Mouse (Mus musculus): ENCODE measurements at regions not wholly inside any gene's neighbourhood (a gene's known extent, or its start where the extent isn't known, plus 50 kb on each side); places are given as distances from the start of the nearest gene placed in this dataset.

DNA sequence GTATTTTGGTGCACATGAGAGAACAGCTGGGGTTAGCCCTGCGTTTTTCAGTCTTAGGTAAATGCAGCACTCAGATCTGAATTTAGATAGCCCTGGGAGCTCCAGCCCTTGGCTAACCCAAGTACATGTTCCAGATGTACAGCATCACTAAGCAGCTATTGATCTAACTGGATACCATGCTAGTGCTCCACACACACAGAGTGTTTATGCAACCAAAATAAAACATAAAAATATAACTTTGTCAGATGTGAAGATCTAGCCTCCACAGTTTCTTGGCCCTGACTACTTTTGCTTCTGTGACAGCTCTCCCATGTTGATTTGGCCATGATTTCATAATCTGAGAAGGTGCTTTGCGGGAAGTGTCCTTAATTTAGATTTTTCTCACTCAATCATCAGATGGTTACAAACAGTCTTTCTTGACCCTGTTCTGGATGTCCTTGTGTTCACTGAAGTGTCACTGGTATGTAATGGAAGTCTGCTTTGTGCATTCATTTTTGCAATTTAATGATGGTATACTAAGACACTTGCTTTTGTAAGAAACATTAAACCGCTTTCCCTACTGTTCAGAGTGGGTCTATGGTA is 672.8 kb downstream of the Fat4 start:
- in situ Hi-C loops (cut with MboI, MseI) = no loop called here

DNA sequence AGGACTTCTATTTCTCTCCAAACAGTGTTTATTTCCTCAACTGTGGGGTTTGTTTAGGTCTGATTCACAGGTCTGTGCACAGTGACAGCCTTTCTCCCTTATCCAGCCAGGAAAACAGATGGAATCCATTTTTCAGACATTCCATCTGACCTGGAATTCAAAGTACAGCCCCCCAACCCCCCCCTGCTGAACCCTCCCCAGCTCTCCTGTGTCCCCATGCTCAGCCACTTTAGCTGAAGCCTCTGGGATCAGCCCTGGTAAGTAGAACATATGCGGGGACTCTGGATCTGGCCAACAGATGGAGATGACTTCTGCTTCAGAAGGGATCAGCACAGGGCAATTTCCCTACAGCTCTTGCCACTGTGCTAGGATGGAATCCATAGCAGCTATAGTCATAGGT is 674.2 kb downstream of the Fat4 start:
- in situ Hi-C loops (cut with MboI, MseI) = no loop called here

DNA sequence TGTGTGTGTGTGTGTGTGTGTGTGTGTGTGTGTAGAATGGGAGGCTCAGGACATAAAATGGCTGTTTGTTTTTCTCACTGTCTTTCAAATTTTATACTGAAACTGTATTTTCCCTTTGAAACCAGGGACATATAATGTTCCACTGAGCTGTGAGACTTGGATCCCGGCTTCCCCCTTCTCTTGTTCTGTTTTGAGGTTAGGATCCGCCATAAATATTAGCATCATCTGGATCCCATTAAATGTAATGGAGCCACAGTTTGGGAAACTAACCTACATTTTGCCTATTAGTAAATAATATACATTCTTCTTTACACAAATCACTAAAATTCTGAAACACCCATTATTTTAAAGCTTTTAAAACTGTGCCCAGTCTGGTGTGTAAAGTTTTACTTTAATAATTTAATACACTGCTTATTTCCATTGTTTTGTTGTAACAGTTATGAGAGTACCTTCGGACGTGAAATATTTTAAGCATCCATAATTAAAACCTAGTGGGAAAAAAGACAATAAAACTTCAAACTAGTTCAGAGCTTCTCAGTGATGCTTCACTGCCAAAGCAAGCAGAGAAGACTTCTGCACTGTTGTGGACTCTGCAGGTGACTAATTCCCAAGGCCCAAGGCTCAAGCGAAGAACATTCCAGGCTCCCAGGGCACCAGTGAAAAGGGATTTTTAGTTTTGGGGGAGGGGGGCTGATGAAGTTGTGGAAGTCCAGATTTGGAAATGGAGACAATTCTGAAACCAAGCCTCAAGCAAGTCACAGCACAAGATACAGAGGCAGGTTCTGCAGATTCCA is 684.9 kb downstream of the Fat4 start:
- in situ Hi-C loops (cut with MboI, MseI) = loop anchor here (5.0 kb wide), 2 partner anchors 41 to 44 kb away; no protein-coding TSS in a partner anchor

DNA sequence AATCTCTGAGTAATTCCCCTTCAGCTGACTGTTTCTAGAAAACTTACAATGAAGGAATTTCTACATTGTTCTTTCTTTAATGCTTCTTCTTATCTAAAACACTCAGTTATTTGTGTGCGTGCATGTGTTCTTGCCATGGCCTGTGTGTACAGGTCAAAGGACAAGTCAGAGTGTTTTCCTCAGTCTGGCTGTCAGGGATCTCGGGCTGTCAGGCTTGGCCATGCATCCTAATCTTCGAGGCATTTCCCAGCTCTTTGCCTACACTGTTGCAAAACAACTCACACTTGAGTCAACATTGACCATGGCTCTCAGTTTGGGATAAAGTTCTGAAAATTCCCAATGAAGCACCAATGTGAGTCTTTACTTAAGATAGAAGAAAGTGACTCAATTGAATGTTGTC is 688.5 kb downstream of the Fat4 start:
- in situ Hi-C loops (cut with MboI, MseI) = no loop called here

DNA sequence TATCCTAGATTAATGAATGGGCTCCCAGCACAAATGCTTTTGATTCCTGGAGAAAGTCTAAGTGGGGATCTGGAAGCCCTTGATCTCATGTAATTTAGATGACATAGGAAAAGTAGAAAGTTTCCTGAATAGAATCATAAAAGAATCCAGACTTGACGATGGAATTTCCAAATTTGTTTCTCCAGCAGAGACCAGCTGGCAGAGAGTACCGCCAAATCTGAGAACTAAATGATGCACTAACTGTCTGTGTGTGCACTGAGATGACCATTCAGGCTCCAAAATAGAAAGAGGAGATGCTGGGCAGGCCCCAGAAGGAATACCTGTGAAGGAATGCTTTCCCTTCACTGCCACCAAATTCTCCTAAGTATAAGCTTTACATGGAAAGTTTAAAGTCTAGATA is 704.6 kb downstream of the Fat4 start:
- in situ Hi-C loops (cut with MboI, MseI) = no loop called here

DNA sequence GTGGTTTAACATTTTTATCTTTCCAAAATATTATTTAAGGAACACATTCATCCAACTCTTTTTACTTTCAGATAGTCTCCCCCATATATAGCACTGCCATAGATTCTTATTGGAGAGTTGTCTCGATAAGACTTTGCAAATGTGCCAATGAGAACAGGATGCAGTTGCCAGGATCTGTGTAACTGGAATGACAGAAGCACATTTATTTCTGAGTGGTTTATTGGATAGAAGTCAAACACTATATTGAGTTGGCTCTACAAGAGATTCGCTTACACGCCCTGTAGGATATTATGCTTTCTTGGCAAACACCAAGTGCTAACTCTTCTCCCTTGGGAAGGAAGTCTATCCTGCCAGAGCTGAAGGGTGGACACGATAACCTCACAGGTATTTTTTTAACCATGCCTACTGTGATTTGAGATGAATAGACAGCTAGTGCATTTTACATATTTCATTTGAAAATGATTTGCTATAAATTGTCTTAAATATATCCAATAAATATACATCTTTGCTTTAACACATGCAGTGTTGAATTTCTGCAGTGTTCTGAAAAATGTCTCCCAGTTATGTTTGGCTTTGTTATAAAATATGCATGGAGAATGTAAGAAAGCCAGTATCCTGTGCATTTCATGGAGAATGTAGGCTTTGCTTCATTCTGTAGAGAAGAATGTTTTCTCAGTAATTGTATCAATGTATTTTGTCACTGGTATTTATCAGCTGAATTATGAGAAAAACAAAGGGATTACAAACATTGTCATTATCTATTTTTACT is 705.8 kb downstream of the Fat4 start:
- in situ Hi-C loops (cut with MboI, MseI) = no loop called here

DNA sequence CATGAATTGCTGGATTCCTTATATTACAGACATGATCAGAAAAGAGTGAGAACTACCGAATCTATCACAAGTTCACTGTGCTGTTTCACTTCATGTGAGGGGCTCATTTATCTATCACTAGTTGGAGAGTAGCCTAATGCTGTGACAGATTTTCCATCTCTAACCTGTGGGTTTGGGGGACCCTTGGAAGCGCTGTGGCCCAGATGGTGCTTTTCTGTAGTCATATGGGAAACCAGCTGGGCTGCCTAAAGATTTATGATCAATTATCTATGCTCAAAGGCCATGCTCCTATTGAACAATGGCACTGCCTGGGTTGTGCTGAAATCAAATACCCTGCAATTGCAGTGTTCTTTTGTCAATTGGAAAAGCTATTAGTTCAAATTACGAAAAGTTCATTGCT is 723.2 kb downstream of the Fat4 start:
- in situ Hi-C loops (cut with MboI, MseI) = loop anchor here in 1 of 2 experiments (5.0 kb wide), 1 partner anchor 38 kb away; no protein-coding TSS in a partner anchor

DNA sequence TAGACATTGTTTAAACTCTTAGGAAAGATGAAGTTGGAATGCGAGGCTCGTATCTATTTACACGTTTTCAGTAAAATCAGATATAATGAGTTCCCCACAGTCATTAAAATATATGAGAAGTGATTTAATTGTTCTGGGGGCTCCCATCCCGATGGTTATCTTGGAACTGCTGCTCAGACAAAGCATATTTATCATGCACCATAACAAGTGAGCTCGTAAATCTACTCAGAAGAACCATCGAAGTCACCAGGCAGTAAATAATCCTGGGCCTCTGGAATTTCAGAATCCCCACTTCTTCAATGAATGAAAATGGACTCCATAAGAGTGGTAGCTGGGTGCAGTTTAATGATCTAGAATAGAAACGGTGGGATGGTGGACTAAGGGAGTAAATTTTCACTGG is 725.7 kb downstream of the Fat4 start:
- in situ Hi-C loops (cut with MboI, MseI) = loop anchor here in 1 of 2 experiments (5.0 kb wide), 1 partner anchor 40 kb away; no protein-coding TSS in a partner anchor

DNA sequence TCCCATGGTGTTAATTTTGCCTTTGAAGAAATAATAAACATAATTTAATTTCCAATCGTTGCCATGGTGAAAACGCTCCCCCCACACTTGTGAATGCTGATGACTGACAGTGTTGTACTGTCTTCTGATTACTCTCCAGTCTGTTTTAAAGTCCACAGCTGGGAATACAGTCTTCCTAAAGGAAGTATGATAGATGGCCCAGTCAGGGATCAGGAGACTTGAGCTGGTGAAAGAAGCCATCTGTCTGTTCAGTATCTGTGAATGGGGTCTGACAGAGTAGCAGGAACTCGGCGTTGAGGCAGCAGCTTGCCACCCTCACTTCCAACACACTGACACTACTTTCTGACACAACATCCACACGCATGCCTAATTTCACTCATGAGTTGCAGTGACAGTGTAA is 751.2 kb downstream of the Fat4 start:
- in situ Hi-C loops (cut with MboI, MseI) = no loop called here

DNA sequence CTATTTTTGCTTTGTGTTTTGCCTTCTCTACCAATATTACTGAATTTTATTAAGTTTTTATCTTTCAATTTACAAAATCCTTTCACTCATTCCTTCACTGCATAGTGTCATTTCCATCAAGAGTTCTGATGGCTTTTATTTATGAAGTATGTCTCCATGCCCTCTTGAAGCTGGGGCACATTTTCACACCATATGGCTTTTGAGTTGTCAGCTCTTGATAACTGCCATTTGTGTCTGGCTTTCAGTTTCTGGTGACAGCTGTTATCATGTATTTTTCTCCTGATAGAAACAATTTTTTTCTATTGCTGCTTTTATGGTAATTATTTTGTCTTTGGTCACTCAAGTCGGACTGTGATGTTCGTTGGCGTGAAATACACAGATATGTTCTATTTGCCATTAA is 756.5 kb downstream of the Fat4 start:
- in situ Hi-C loops (cut with MboI, MseI) = no loop called here

DNA sequence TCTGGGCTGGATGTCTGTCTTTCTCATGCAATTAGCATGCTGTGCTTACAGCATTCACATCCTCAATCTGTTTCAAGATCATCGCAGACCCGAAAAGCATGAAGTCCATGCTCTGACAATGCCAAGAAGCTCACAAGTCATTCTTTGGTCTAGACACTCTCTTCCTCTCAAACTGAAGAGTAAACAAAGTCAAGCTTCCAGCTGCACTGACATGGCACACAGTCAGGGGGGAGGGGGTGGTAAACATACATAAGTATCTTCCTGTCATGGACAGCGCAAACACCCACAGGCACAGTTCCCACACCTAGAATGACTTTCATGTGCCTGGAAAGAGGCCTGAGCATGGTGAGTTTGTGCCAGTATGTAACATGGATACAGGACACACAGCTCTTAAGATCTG is 780.1 kb downstream of the Fat4 start:
- in situ Hi-C loops (cut with MboI, MseI) = no loop called here

DNA sequence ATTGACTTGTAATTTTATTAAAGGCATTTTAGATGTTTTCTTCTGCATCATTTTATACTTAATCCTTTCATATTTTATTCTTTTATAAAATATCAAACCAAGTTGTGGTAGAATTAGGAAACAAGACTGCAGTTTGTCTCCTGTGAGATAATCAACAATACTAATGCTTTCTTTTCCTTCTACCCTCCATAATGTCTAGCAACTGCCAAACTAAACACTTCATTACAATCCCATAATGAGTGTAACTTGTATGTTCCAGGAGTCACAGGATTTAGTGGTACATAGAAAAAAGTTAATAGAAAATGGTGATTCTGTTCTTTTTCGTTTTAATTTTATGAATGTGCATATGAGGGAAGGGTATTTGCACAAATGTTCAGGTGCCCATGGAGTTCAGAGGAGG is 782.4 kb downstream of the Fat4 start:
- in situ Hi-C loops (cut with MboI, MseI) = no loop called here

DNA sequence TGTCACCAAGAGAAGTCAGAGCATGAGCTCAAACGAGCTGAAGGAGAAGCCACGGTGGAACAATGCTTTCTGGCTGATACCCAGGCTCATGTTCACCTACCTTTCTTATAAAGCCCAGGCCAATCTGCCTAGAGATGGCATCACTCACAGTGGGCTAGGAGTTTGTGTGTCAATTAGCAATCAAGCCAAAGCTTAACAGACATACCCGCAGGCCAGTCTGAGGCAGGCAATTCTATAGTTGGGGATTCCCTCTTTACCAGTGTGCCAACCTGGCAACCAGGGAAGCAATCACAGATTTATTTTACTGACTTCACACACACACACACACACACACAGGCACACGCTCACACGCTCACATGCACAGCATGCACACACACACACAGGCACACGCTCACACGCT is 787.3 kb downstream of the Fat4 start:
- in situ Hi-C loops (cut with MboI, MseI) = loop anchor here in 1 of 2 experiments (10.0 kb wide), 1 partner anchor 1509 kb away; no protein-coding TSS in a partner anchor

DNA sequence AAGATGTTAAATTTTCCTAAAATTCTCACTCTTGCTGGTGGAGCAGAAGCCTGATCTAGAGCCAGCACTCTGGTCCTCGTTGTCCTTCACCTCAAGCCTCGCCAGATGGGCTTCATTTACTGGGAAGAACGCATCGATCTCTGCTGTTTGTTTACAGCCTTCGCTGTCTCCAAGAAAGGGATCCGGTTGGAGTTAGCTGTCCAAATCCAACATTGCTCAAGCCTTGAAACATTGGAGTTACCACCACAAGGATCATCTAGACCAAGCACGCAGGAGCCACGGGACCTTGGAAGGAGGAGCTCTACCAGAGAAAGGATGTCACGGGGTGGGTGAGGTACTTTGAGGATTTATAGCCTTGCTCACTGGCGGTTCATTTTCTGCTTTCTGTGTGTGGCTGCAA is 788.2 kb downstream of the Fat4 start:
- in situ Hi-C loops (cut with MboI, MseI) = loop anchor here in 1 of 2 experiments (10.0 kb wide), 1 partner anchor 1510 kb away; no protein-coding TSS in a partner anchor

DNA sequence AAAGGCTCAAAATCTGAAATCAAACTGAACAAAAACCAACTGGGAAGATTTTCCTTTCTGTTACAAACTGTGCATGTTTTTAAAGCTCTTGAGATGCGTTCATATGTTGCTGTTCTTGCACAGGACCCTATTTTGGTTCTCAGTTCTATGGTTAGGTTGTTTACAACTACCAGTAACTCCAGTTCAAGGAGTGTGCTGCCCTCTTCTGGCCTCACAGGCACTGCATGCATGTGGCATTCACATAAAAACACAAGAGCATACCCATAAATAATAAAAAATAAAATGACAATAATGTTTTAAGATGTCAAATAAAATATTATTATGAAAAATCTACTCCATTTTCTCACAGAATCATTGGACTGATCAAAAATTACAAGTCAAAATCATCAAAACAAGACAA is 818.9 kb downstream of the Fat4 start:
- in situ Hi-C loops (cut with MboI, MseI) = loop anchor here in 1 of 2 experiments (10.0 kb wide), 1 partner anchor 821 kb away; the partner anchor contains the start of gene Fat4

DNA sequence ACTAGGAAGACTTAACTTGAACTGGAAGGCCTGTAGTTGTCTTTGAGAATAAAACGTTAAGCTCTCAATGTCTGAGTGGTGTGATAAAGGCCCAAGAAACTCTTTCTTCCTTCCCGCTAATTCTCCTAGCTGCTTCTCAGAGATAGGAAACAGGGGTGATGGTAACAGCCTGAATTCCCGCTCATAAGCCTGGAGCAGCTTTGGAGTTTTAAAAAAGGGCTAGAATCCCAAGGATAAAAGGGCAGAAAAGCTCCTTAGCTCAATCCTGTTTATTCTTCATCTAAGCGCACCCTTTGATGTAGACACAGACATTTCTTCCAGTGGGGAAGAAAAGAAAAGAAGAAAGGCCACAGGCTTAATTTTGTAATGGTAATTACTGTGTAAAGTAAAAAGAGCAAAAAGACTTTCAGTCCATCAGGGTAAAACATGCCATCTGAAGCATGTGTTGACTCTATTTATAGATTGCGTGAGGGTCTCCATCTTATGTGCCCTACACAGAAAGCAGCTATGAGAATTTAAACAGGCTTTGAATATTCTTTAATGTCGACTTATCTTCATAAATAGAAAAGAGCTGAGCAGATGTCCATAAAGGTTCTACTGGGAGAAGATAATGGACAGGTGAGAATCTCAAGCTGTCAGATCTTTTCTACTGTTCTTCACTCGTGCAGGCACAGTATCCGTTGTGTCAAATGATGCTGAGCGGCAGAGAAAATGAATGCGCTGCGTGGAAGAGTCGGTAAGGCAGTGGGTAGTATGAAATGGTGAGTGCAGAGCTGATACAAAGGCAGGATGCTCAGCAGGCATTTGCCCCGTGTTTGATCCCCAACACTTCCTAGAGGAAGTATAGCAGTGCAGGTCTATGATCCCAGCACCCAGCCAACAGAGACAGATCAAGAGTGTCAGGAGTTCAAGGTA is 818.0 kb upstream of the Intu start:
- in situ Hi-C loops (cut with MboI, MseI) = no loop called here

DNA sequence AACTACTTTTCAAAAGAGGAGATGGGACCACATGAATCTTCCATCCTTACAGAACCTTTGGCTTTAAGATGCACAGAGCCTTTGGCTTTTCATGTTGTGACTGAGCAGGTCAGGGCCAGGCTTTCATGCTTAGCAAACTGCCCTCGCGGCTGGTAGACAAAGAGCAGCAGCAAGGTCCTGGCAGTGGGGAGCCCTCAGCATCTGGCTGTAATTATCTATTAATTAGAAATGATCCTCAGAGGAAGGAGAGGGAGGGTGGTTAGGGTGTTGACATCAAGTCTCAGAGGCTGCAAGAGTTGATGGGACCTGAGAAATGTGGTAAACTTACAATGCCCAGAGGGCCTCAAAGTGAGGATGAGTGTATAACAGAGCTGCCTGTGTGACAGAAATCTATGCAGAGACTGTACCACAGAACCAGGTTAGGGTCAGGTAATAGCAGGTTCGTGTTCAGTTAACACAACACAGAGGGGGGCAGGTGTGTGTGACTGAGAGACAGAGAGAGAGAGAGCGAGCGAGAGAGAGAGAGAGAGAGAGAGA is 817.0 kb upstream of the Intu start:
- in situ Hi-C loops (cut with MboI, MseI) = no loop called here

DNA sequence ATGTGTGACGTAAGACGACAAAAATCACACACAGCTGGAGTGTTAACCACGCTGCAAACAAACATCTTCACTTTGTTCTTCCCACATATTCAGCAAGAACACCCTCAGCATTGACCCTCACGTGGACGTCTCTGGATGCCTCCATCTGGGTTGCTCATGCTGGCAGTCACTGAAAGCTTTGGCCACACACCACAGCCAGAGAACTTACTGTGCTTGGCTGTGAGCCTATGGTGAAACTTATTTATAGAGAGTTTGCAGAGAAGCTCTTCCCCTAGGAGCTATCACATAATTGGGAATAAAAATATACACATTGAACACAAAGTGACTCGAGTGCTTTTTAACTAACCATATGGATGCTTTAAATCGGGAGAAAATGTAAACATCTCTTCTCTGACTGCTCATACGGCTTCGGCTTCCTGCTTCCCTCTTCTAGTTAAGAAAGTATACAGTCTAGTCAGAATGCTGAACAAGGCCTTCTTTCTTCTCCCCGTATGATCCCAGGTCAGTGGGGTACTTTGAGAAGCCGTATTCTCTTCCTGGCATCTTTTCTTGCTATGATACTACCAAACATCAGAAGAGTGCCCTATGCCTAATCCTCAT is 812.0 kb upstream of the Intu start:
- in situ Hi-C loops (cut with MboI, MseI) = no loop called here

DNA sequence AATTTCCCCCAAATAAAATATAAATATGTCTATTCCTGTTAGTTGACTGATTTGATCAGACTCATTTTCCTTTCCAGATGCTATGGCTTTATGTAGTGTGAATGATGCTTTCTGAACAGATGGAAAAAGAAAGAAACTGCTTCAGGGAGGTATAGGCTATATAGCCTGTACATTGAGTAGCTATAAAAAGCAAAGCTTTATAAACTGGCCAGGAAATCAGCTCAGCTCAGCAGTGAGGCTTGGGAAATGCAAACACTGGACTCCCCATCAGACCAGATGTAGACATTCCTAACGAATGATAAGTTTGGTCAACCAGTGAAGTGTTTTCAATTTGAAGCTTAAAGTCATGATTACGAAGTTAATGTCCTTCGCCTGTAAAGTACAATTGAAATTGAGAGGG is 805.3 kb upstream of the Intu start:
- in situ Hi-C loops (cut with MboI, MseI) = no loop called here

DNA sequence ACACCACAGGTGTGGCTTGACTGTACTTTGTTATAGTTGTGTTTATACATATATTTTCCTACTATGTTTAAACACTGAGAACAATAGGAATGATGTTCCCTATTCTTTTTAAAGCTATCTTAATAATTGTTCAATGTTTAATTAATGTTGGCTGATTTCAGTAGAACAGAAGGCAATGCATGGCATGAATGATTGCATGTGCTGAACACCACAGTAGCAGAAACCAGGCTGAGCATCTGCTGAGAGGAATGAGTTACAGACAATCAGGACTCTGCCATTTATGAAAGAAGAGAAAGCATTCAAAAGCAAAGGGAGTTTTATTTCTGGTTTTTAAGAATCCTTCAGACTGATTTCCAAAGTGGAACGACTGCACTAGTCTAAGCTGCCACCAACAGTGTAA is 794.4 kb upstream of the Intu start:
- in situ Hi-C loops (cut with MboI, MseI) = no loop called here

DNA sequence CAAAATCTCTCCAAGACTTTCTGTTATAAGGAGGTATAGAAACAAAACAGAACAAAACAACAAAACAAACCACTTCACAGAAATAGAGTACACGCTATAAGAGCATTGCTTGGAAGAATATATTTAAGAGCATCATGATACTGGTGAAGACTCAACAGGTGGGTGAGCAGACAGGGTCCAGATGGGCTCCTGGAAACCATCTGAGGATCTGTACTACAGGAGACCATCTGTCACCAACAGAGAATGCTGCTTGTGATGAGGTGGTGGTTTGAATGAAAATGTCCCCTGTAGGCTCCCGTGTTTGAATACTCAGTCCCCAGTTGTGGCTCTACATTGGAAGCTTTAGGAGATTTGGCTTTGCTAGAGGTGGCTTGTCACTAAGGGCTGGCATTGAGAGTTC is 785.1 kb upstream of the Intu start:
- in situ Hi-C loops (cut with MboI, MseI) = no loop called here
